Mouse (Mus musculus): Measurements from ENCODE around the gene Ttll8. TPM values are rescaled to one million over a fixed set of nuclear protein-coding genes. Genes with fewer than 3 reads are reported as not detected.

Gene Ttll8
- polyA plus RNA-seq, 1 experiment from 2014 or later, result not detected

DNA sequence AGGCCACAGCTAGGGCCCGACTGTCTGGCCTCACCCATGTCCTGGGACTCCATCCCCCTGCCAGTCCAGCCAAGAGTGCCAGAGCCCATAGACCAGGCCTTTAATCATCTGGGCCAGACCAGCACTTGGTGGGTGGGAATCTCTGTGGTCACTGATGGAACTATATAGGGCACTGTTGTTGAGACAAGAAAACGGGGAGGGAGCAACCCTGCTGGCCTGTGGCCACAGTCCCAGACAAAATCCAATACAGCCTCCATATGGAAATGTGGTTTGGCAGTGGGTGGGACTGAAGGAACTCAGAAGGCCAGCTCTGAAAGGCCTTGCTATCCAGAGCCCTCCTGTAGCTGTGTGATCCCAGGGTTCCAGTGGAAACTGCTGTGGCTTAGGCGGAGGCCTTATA lies 65.2 kb downstream of the Ttll8 start:
- no peak overlapping the region for H3K9ac ChIP-seq (replicated peaks; ENCODE audit: low read length)
- no peaks in the 10 kb centered on the region for H3K4me1 ChIP-seq (ENCODE audit: control insufficient read depth, insufficient read depth, low read length)
- ATAC-seq (replicated peaks; ENCODE audit: insufficient number of reproducible peaks, low FRiP score, low TSS enrichment, low read depth) (no peak), DNase-seq (ENCODE audit: low spot score) (no peak)
- no peak overlapping the region for H3K4me3 ChIP-seq (ENCODE audit: low read depth, low read length)
- no peak overlapping the region for H3K27ac ChIP-seq (replicated peaks; ENCODE audit: low read depth, low read length)
- H3K9me3 ChIP-seq (replicated peaks; ENCODE audit: control insufficient read depth, low read length), result no peaks in the 10 kb centered on the region
- no peaks in the 10 kb centered on the region for H3K27me3 ChIP-seq (ENCODE audit: control insufficient read depth, insufficient read depth, low read length)
- H3K4me2 ChIP-seq (ENCODE audit: low read depth, low read length), result no peak overlapping the region
- 78% methylated on average over 3 of the region's 3 CpGs for WGBS
- no peaks in the 10 kb centered on the region for H3K36me3 ChIP-seq (replicated peaks; ENCODE audit: control insufficient read depth, insufficient read depth, low read depth, low read length)

DNA sequence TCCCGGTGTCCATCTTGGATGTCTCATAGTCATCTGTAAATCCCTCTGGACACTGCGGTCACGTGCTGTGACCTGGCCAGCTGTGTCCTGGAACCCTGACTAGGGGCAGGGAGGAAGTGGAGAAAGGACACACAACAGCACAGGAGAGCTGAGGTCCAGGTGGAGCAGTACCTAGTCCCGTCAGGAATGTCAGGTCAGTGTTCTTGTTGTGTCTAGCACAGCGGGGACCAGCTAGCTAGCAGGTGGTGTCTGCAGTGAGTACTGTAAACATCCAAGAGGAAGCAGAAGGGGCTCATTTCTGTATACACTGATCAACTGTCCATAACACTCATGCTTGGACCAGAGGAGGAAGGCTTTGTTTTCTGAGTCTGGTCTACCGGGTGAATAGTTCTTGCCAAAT lies 68.8 kb downstream of the Ttll8 start:
- WGBS, result 84% methylated on average over 6 of the region's 6 CpGs
- DNase-seq (ENCODE audit: low spot score) (no peak), ATAC-seq (replicated peaks; ENCODE audit: insufficient number of reproducible peaks, low FRiP score, low TSS enrichment, low read depth) (no peak)
- H3K27ac ChIP-seq (replicated peaks; ENCODE audit: low read depth, low read length), result no peak overlapping the region
- H3K4me1 ChIP-seq (ENCODE audit: control insufficient read depth, insufficient read depth, low read length), result no peaks in the 10 kb centered on the region
- no peaks in the 10 kb centered on the region for H3K27me3 ChIP-seq (ENCODE audit: control insufficient read depth, insufficient read depth, low read length)
- no peaks in the 10 kb centered on the region for H3K36me3 ChIP-seq (replicated peaks; ENCODE audit: control insufficient read depth, insufficient read depth, low read depth, low read length)
- no peak overlapping the region for H3K4me3 ChIP-seq (ENCODE audit: low read depth, low read length)
- no peak overlapping the region for H3K4me2 ChIP-seq (ENCODE audit: low read depth, low read length)
- H3K9ac ChIP-seq (replicated peaks; ENCODE audit: low read length), result no peak overlapping the region
- no peaks in the 10 kb centered on the region for H3K9me3 ChIP-seq (replicated peaks; ENCODE audit: control insufficient read depth, low read length)

DNA sequence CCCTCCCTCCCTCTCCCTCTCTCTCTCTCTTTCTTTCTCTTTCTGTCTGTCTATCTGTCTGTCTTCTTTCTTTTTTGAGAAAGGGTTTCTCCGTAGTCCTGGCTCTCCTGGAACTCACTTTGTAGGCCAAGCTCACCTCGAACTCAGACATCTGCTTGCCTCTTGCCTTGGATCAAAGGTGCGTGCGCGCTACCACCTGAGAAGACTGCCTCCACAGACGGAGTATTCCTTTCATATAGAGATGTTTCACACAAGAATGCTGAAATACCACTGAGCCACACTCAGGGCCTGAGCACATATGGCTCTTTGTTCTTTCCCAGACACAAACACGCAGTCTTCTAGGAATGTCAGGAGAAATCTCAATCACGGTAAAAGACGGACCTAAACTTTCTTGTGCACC lies 70.9 kb downstream of the Ttll8 start:
- no peak for ATAC-seq (replicated peaks; ENCODE audit: insufficient number of reproducible peaks, low FRiP score, low TSS enrichment, low read depth)
- no peak overlapping the region for H3K9ac ChIP-seq (replicated peaks; ENCODE audit: low read length)
- WGBS, result 89% methylated on average over 9 of the region's 9 CpGs
- H3K36me3 ChIP-seq (replicated peaks; ENCODE audit: control insufficient read depth, insufficient read depth, low read depth, low read length), result no peaks in the 10 kb centered on the region
- no peaks in the 10 kb centered on the region for H3K9me3 ChIP-seq (replicated peaks; ENCODE audit: control insufficient read depth, low read length)
- no peak for DNase-seq (ENCODE audit: low spot score)
- no peak overlapping the region for H3K27ac ChIP-seq (replicated peaks; ENCODE audit: low read depth, low read length)
- no peaks in the 10 kb centered on the region for H3K4me1 ChIP-seq (ENCODE audit: control insufficient read depth, insufficient read depth, low read length)
- H3K4me3 ChIP-seq (ENCODE audit: low read depth, low read length), result no peak overlapping the region
- no peak overlapping the region for H3K4me2 ChIP-seq (ENCODE audit: low read depth, low read length)
- H3K27me3 ChIP-seq (ENCODE audit: control insufficient read depth, insufficient read depth, low read length), result no peaks in the 10 kb centered on the region

DNA sequence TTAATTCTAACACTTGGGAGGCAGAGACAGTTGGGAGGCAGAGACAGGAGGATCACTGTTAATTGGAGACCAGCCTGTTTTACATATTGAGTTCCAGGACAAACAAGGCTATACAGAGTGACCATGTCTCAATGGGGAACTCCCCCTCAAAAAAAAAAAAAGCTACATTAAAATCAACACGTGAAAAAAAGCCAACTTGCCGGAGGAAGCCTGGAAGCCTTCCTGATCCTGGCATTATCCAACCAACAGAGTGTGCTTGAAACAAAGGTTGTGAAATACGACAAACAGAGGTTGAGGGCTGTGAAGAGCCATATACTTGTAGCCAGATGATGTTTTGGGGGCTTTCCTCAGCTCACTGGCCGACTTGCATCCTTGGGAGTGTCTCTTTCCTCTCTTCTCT lies 71.4 kb downstream of the Ttll8 start:
- no peaks in the 10 kb centered on the region for H3K27me3 ChIP-seq (ENCODE audit: control insufficient read depth, insufficient read depth, low read length)
- H3K9me3 ChIP-seq (replicated peaks; ENCODE audit: control insufficient read depth, low read length), result no peaks in the 10 kb centered on the region
- no peak overlapping the region for H3K9ac ChIP-seq (replicated peaks; ENCODE audit: low read length)
- no peak overlapping the region for H3K4me3 ChIP-seq (ENCODE audit: low read depth, low read length)
- no peak for ATAC-seq (replicated peaks; ENCODE audit: insufficient number of reproducible peaks, low FRiP score, low TSS enrichment, low read depth)
- H3K4me1 ChIP-seq (ENCODE audit: control insufficient read depth, insufficient read depth, low read length), result no peaks in the 10 kb centered on the region
- no peaks in the 10 kb centered on the region for H3K36me3 ChIP-seq (replicated peaks; ENCODE audit: control insufficient read depth, insufficient read depth, low read depth, low read length)
- 69% methylated on average over 4 of the region's 4 CpGs for WGBS
- no peak overlapping the region for H3K4me2 ChIP-seq (ENCODE audit: low read depth, low read length)
- no peak overlapping the region for H3K27ac ChIP-seq (replicated peaks; ENCODE audit: low read depth, low read length)
- no peak for DNase-seq (ENCODE audit: low spot score)

DNA sequence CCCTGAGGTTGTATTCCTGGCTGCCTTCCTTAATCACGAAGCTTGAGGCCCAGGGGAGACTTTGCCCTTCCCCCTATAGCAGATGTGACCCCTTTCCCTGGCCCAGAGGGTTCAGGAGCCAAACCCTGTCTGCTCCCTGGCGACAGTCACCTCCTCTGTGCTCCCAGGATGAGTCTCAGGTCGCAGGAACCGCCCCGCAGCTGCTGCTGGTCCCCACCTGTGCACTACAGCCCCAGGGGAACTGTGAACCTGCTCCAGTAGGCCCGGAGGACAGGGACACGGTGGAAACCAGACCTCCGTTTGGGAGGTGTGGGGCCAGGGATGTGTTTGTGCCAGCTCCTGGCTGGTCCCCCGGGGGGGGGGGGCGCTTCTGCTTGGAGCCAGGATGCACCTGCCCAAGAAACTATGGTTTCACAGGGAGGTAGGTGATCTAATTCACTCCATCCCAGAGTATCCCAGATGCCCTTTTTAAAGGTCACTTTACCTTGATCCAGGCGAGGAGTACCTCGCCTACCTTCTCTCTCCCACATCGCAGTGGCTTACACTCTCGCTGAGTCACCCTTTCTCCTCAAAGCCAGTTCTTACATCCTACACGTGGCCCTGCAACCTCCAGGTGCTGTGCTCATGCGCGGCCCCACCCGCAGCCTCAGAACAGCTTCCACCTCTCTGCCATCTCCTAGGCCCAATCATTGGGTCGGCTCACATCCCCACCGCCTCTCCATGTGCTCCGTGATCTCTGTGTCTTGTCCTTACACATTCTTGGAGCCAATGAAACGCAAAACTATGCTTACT lies 72.8 kb downstream of the Ttll8 start:
- no peak overlapping the region for H3K4me2 ChIP-seq (ENCODE audit: low read depth, low read length)
- ATAC-seq (replicated peaks; ENCODE audit: insufficient number of reproducible peaks, low FRiP score, low TSS enrichment, low read depth) (no peak), DNase-seq (ENCODE audit: low spot score) (no peak)
- no peaks in the 10 kb centered on the region for H3K4me1 ChIP-seq (ENCODE audit: control insufficient read depth, insufficient read depth, low read length)
- H3K4me3 ChIP-seq (ENCODE audit: low read depth, low read length), result no peak overlapping the region
- no peak overlapping the region for H3K27ac ChIP-seq (replicated peaks; ENCODE audit: low read depth, low read length)
- WGBS, result 59% methylated on average over 22 of the region's 22 CpGs
- H3K27me3 ChIP-seq (ENCODE audit: control insufficient read depth, insufficient read depth, low read length), result no peaks in the 10 kb centered on the region
- H3K9ac ChIP-seq (replicated peaks; ENCODE audit: low read length), result no peak overlapping the region
- H3K9me3 ChIP-seq (replicated peaks; ENCODE audit: control insufficient read depth, low read length), result no peaks in the 10 kb centered on the region
- H3K36me3 ChIP-seq (replicated peaks; ENCODE audit: control insufficient read depth, insufficient read depth, low read depth, low read length), result no peaks in the 10 kb centered on the region

DNA sequence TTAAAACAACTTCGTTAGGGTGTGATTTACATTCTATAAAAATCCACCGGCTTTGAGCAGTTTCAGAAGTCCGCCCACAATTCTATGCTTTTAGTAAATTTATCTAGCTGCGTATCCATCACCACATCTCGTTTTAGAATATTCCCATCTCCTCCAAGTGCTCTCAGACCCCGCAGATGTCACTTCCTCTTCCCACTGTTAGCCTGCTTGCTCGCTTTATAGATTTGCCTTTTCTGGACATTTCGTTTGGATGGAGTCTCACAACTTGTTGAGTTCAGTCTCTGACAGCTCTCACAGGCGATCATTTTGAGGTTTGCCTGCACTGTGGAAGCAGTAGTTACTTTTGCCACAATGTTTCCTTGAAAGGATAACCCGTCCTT lies 77.2 kb downstream of the Ttll8 start:
- no peaks in the 10 kb centered on the region; the same call in 1 of the 2 replicates for H3K4me1 ChIP-seq (ENCODE audit: control insufficient read depth, insufficient read depth, low read length)
- H3K27ac ChIP-seq (replicated peaks; ENCODE audit: low read depth, low read length), result no peak overlapping the region
- H3K9ac ChIP-seq (replicated peaks; ENCODE audit: low read length), result no peak overlapping the region
- WGBS, result 79% methylated on average over 10 of the region's 10 CpGs
- no peak overlapping the region for H3K4me2 ChIP-seq (ENCODE audit: low read depth, low read length)
- H3K36me3 ChIP-seq (replicated peaks; ENCODE audit: control insufficient read depth, insufficient read depth, low read depth, low read length), result no peaks in the 10 kb centered on the region
- ATAC-seq (replicated peaks; ENCODE audit: insufficient number of reproducible peaks, low FRiP score, low TSS enrichment, low read depth), result no peak
- H3K4me3 ChIP-seq (ENCODE audit: low read depth, low read length), result no peak overlapping the region
- no peaks in the 10 kb centered on the region for H3K9me3 ChIP-seq (replicated peaks; ENCODE audit: control insufficient read depth, low read length)
- no peak for DNase-seq (ENCODE audit: low spot score)
- H3K27me3 ChIP-seq (ENCODE audit: control insufficient read depth, insufficient read depth, low read length), result no peaks in the 10 kb centered on the region

DNA sequence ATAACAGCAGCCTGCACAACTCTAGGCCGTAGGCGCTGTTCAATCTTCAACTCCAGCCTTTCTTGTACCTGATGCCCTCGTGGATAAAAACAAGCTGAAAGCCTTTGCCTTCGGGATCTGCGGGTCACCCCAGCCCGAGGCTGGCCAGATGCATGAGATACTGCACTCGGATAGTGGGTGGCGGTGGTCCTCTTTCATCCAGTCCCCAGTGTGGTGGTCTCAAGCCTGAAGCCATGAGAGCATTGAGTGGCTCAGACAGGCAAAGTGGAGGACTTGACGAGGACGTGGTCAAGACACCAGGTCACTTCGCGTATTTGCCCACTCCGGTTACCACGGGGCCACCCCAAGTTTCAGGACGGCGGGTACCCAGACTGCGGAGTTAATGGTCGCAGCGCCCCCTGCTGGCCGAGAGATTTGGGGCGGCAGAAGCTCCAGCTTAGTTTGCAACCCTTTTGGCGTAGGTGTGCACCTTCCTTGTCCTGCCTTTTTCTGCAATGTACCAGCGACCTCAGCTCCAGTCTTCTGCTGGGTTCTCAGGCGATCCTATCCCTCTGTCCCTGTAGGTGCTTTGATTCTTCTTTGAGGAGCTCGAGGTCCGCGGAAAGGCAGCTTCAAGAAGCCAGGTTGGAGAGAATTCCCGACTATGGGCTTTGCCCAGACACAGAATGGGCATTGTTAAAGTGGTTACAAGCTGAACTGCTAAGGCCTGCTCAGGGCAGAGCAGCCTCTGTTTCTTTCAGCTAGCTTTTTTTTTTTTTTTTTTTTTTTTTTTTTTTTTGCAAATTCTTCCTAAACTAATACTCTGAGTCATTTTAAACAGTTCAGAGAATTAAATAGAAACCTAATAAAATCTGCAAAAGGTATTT lies 77.8 kb downstream of the Ttll8 start:
- Histone ChIP-seq H3K9ac (replicated peaks; ENCODE audit: low read length) (no peak overlapping the region), H3K36me3 (replicated peaks; ENCODE audit: control insufficient read depth, insufficient read depth, low read depth, low read length) (no peaks in the 10 kb centered on the region), H3K27ac (replicated peaks; ENCODE audit: low read depth, low read length) (no peak overlapping the region), H3K4me1 (ENCODE audit: control insufficient read depth, insufficient read depth, low read length) (no peaks in the 10 kb centered on the region; the same call in 1 of the 2 replicates), H3K4me2 (ENCODE audit: low read depth, low read length) (peak overlapping the region; percentile 7), H3K4me3 (ENCODE audit: low read depth, low read length) (no peak overlapping the region), H3K27me3 (ENCODE audit: control insufficient read depth, insufficient read depth, low read length) (no peaks in the 10 kb centered on the region), H3K9me3 (replicated peaks; ENCODE audit: control insufficient read depth, low read length) (no peaks in the 10 kb centered on the region)
- peak; percentile 85 for DNase-seq (ENCODE audit: low spot score)
- peak; percentile 80 for ATAC-seq (replicated peaks; ENCODE audit: insufficient number of reproducible peaks, low FRiP score, low TSS enrichment, low read depth)
- 9% methylated on average over 28 of the region's 28 CpGs for WGBS

DNA sequence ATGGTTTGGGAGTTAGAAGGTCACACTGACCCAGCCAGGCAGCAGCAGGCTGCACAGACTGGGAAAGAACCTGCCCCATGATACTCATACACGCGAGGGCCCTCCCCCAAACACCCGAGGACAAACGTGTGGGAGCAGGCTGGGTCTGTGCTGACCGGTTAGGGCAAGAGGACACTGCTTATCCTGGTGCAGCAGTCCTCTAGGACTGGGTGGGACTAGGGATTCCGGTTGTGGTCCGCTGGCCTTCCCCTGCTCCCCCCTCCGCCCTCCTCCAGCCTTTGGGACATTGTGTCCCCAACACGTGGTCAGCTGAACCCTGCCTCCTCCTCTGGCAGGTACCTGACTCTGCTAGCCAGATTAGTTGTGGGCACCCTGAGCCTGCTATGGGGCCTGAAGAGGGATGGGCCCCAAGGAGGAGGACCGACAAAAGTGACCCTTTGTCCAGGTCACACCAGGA lies 78.6 kb downstream of the Ttll8 start:
- WGBS, result 34% methylated on average over 10 of the region's 10 CpGs
- H3K27me3 ChIP-seq (ENCODE audit: control insufficient read depth, insufficient read depth, low read length), result no peaks in the 10 kb centered on the region
- no peak for ATAC-seq (replicated peaks; ENCODE audit: insufficient number of reproducible peaks, low FRiP score, low TSS enrichment, low read depth)

More for the DNA sequence above, 78.6 kb downstream of the Ttll8 start:
- no peaks in the 10 kb centered on the region for H3K36me3 ChIP-seq (replicated peaks; ENCODE audit: control insufficient read depth, insufficient read depth, low read depth, low read length)
- no peak for DNase-seq (ENCODE audit: low spot score)
- no peak overlapping the region for H3K4me3 ChIP-seq (ENCODE audit: low read depth, low read length)
- no peak overlapping the region for H3K9ac ChIP-seq (replicated peaks; ENCODE audit: low read length)
- no peak overlapping the region for H3K4me2 ChIP-seq (ENCODE audit: low read depth, low read length)
- H3K9me3 ChIP-seq (replicated peaks; ENCODE audit: control insufficient read depth, low read length), result no peaks in the 10 kb centered on the region
- H3K27ac ChIP-seq (replicated peaks; ENCODE audit: low read depth, low read length), result no peak overlapping the region
- H3K4me1 ChIP-seq (ENCODE audit: control insufficient read depth, insufficient read depth, low read length), result no peaks in the 10 kb centered on the region; the same call in 1 of the 2 replicates

Measured in embryonic facial prominence, embryonic 11.5 days (tissue).